Mouse (Mus musculus) stomach, postnatal 0 days (tissue): ENCODE results near the gene Col5a1. TPM values are rescaled to one million over a fixed set of nuclear protein-coding genes. Genes with fewer than 3 reads are reported as not detected.

Experiments used
- ATAC-seq: fragments of 200-750 bp; cut with Nextera tagmentation; 2 replicates; pipeline ENCODE4 v1.8.0; 2017; ENCODE audit not compliant: low FRiP score, low TSS enrichment
- DNase-seq: peaks from one replicate; pipeline ENCODE4 v3.0.0-alpha.2; 2016; ENCODE audit warnings: low spot score
- H3K27ac ChIP-seq: fragments of 300-500 bp; sonication (generic); replicated peaks from 2 replicates; pipeline ENCODE4 v1.5.1; 2014; ENCODE audit warnings: mild to moderate bottlenecking, control low read depth
- H3K27me3 ChIP-seq: fragments of 300-500 bp; sonication (generic); 2 replicates; pipeline ENCODE4 v1.6.1; 2014; ENCODE audit warnings: low read length; ENCODE audit not compliant: control insufficient read depth, insufficient read depth
- H3K36me3 ChIP-seq: fragments of 300-500 bp; sonication (generic); 2 replicates; pipeline ENCODE4 v1.6.1; 2014; ENCODE audit warnings: low read length, mixed read lengths; ENCODE audit not compliant: control insufficient read depth, insufficient read depth
- H3K4me1 ChIP-seq: fragments of 300-500 bp; sonication (generic); replicated peaks from 2 replicates; pipeline ENCODE4 v1.6.1; 2014; ENCODE audit warnings: antibody characterized with exemption; ENCODE audit not compliant: control insufficient read depth, insufficient read depth
- H3K4me2 ChIP-seq: fragments of 300-500 bp; sonication (generic); replicated peaks from 2 replicates; pipeline ENCODE4 v1.6.1; 2014; ENCODE audit warnings: low read depth, mild to moderate bottlenecking, control low read depth, moderate library complexity
- H3K4me3 ChIP-seq: fragments of 300-500 bp; sonication (generic); 2 replicates; pipeline ENCODE4 v1.5.1; 2014; ENCODE audit warnings: low read depth, low read length, control low read depth
- H3K9ac ChIP-seq: fragments of 300-500 bp; sonication (generic); 2 replicates; pipeline ENCODE4 v1.6.1; 2014; ENCODE audit warnings: mild to moderate bottlenecking, low read length, control low read depth, mixed read lengths
- H3K9me3 ChIP-seq: fragments of 300-500 bp; sonication (generic); 2 replicates; pipeline ENCODE4 v1.6.1; 2016; ENCODE audit warnings: low read length; ENCODE audit not compliant: control insufficient read depth
- CTCF ChIP-seq: IDR thresholded peaks from 2 replicates; pipeline ENCODE4 v1.5.1; 2016; ENCODE audit warnings: antibody characterized with exemption, low read depth, mild to moderate bottlenecking, moderate library complexity
- EP300 ChIP-seq: optimal IDR thresholded peaks from 2 replicates; pipeline ENCODE3; 2016; ENCODE audit warnings: antibody characterized with exemption
- WGBS: fragments of 180-500 bp; shearing (Covaris S2); extraction: QIAGEN DNeasy Blood & Tissue Kit; methylation state at CpG from one replicate; pipeline ENCODE4 v1.1.7; 2014; 5-methylcytosine and 5-hydroxymethylcytosine counted together
- polyA plus RNA-seq: library from polyadenylated mRNA; unstranded; fragments of >200 nt; fragmentation: Nextera tagmentation; extraction: Ambion mirVana; gene quantifications from 2 replicates; pipeline ENCODE4 v1.2.1, GENCODE M21; 2015

Col5a1 gene
- polyA plus RNA-seq = 68.7 and 69.2 TPM in 2 replicates

DNA sequence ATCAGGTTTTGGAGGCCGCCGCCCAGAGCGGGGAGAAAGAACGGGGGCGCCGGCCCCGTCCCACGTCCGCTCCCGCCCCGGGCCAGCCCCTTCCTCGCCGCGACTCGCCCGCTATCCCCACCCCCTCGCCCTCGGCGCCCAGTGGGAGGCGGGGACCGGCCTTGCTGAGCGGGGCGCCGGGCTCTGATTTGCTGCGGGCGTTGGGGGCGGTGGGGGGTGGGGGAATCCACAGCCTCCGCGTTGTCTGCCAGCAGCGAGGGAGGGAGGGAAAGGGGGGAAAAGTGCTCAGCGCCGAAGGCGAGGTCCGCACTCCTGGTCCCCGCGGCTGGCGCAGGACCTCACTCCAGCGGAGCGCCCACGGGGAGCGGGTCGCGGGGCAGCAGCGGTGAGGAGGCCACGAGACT, at the start of gene Col5a1:
Col5a1 (plus strand) TSS at position 278 of the 404 bp plus-strand sequence.
- no peaks in the 10 kb centered on the region for H3K27me3 ChIP-seq
- H3K4me1 ChIP-seq = peaks cover 3% of the 10 kb centered on the region; the same call in 1 of the 2 replicates
- under 1% methylated on average over 27 of the region's 45 CpGs for WGBS
- H3K27ac ChIP-seq = peak within 1 kb of the TSS; percentile 96
- H3K4me3 ChIP-seq = peak within 1 kb of the TSS; percentile 73
- H3K9ac ChIP-seq = peak within 1 kb of the TSS; percentile 86
- ATAC-seq (peak; percentile 82; the same call in 1 of the 2 replicates), DNase-seq (peak; percentile 84)
- H3K36me3 ChIP-seq = no peaks in the 10 kb centered on the region
- TF ChIP-seq EP300 = no peak
- no peak for TF ChIP-seq CTCF
- H3K9me3 ChIP-seq = no peaks in the 10 kb centered on the region
- H3K4me2 ChIP-seq = peak within 1 kb of the TSS; percentile 84

DNA sequence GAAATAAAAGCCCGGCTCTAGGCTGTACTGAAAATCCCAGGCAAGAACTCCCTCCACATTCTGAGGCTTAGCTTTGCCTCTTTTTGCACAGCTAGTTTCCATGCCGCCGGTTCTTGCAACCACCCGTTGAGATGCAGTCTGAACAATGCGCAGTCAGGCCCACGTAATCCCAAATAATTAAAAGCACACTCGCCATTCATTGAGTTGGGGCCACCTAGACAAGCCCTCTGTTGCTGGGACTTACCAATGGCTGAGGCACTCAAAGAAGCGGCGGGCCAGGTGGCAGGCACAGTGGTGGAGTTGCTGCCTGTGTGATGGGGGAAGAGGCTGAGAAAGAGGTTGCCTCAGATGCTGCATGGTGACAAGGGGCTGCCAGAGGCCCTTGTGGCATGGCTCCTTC, 48.1 kb upstream of the Col5a1 start:
- no peaks in the 10 kb centered on the region for H3K27me3 ChIP-seq
- peaks cover 3% of the 10 kb centered on the region; the same call in 1 of the 2 replicates for H3K4me1 ChIP-seq
- no peak overlapping the region for H3K9ac ChIP-seq
- no peak overlapping the region for H3K4me2 ChIP-seq
- ATAC-seq = no peak
- no peak for DNase-seq
- TF ChIP-seq CTCF (no peak), EP300 (no peak)
- H3K4me3 ChIP-seq = no peak overlapping the region
- no peaks in the 10 kb centered on the region for H3K36me3 ChIP-seq
- H3K9me3 ChIP-seq = no peaks in the 10 kb centered on the region
- H3K27ac ChIP-seq = no peak overlapping the region
- WGBS = 76% methylated on average over 9 of the region's 9 CpGs

DNA sequence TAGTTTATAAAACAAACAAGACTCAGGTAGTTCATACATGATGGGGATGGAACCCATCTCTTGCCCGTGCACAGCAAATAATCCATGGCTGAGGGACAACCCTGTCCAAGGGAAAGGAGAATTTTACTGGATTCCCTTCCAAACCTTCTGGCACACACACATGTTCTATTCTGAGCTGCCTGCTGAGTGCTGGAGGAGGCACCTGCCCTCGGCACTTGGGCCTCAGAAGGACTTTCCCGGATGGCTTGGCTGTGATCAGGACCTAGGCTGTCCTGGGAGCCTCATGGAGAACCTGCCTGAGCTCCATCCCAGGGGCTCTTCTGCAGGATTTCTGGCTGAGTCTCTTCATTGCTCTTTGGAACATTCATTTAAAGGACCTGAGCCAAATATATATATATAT, 45.3 kb upstream of the Col5a1 start:
- TF ChIP-seq EP300 (no peak), CTCF (no peak)
- H3K4me2 ChIP-seq = no peak overlapping the region
- H3K9me3 ChIP-seq = no peaks in the 10 kb centered on the region
- no peak for ATAC-seq
- no peak overlapping the region for H3K4me3 ChIP-seq
- WGBS = 40% methylated on average over 3 of the region's 3 CpGs
- no peaks in the 10 kb centered on the region for H3K27me3 ChIP-seq
- no peaks in the 10 kb centered on the region for H3K36me3 ChIP-seq
- H3K27ac ChIP-seq = no peak overlapping the region; the same call in 1 of the 2 replicates
- H3K4me1 ChIP-seq = peaks cover 3% of the 10 kb centered on the region; the same call in 1 of the 2 replicates
- no peak overlapping the region for H3K9ac ChIP-seq
- no peak for DNase-seq

DNA sequence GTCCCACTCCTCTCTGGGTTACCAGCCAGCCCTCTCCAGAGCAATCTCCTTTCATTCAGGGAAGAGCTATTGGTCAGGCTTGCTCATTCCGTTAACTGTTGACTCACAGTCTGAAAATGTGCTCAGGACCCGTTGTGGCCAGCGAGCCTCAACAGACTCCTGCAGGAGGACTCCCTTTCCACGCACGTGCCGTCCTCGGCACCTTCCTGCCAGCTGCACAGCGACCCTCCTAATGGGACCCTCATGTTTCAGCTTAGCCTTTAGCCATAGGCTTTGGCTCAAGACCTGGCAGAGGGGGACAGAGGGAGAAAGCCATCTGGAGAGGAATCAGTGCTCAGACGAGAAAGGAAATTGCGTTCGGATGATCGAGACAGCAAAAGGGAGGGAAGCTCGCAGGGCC, 43.3 kb upstream of the Col5a1 start:
- Histone ChIP-seq H3K4me2 (no peak overlapping the region), H3K4me1 (0 out of 2 replicates have a peak, but pooled peaks cover 2% of the 10 kb centered on the region), H3K4me3 (no peak overlapping the region), H3K36me3 (no peaks in the 10 kb centered on the region), H3K27ac (peak overlapping the region; percentile 24; the same call in 1 of the 2 replicates), H3K27me3 (no peaks in the 10 kb centered on the region), H3K9ac (no peak overlapping the region), H3K9me3 (no peaks in the 10 kb centered on the region)
- DNase-seq (no peak), ATAC-seq (peak; percentile 28; the same call in 1 of the 2 replicates)
- TF ChIP-seq CTCF = no peak
- TF ChIP-seq EP300 = no peak
- WGBS = 54% methylated on average over 13 of the region's 13 CpGs

DNA sequence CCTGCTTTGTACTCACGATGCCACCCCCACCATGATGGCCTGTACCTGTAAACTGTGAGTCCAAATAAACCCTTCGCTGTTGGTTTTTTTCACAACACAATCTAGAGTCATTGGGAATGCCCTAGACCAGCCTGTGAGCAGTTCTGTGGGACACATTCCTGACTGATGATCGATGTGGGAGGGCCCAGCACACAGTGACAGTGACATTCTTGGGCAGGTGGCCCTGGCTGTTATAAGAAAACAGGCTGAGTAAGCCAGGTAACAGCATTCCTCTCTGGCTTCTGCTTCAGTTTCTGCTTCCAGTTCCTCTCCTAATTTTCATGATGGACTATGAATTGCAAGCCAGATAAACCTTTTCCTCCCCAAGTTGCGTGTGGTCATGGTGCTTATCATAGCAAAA, 41.3 kb upstream of the Col5a1 start:
- H3K27me3 ChIP-seq = no peaks in the 10 kb centered on the region
- H3K4me1 ChIP-seq = 0 out of 2 replicates have a peak, but pooled peaks cover 2% of the 10 kb centered on the region
- no peaks in the 10 kb centered on the region for H3K36me3 ChIP-seq
- DNase-seq (no peak), ATAC-seq (no peak)
- no peak overlapping the region for H3K27ac ChIP-seq
- H3K4me2 ChIP-seq = no peak overlapping the region
- 73% methylated on average over 4 of the region's 4 CpGs for WGBS
- no peak overlapping the region for H3K4me3 ChIP-seq
- H3K9ac ChIP-seq = no peak overlapping the region
- H3K9me3 ChIP-seq = no peaks in the 10 kb centered on the region
- TF ChIP-seq EP300 (no peak), CTCF (no peak)

DNA sequence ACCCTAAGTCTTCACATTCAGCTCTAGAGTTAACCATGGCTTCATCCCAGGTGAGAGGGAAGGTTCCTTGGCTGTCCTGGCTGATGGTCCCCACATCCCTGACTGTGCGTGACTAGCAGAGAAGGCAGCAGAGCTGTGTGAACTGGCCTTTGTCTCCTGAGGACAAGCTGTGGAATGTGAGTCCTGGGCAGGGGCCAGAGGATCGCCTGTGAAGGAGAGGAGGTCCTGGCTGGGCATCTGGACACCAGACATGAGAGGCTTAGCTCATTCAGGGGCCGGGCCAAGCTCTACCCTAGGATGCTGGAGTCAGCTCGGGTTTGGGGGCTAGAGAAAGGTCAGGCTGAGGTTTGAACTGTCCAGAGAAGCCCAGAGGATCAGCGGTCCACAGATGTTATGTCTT, 39.2 kb upstream of the Col5a1 start:
- WGBS = 43% methylated on average over 5 of the region's 5 CpGs
- no peak for TF ChIP-seq EP300
- no peak overlapping the region for H3K9ac ChIP-seq

More for the DNA sequence above, 39.2 kb upstream of the Col5a1 start:
- 0 out of 2 replicates have a peak overlapping the region, but pooled peaks have one; percentile 1 for H3K27ac ChIP-seq
- DNase-seq = no peak
- H3K4me1 ChIP-seq = 0 out of 2 replicates have a peak, but pooled peaks cover 2% of the 10 kb centered on the region
- no peaks in the 10 kb centered on the region for H3K36me3 ChIP-seq
- H3K4me3 ChIP-seq = no peak overlapping the region
- no peaks in the 10 kb centered on the region for H3K27me3 ChIP-seq
- no peak overlapping the region for H3K4me2 ChIP-seq
- ATAC-seq = no peak
- H3K9me3 ChIP-seq = no peaks in the 10 kb centered on the region
